Mouse (Mus musculus) ES-Bruce4 (cell line): ENCODE data around the gene Ank2. TPM values are rescaled to one million over a fixed set of nuclear protein-coding genes. Genes with fewer than 3 reads are reported as not detected.

Source experiments
- H3K27ac ChIP-seq: 2 replicates; pipeline ENCODE4 v1.5.1; 2012; ENCODE audit warnings: low read length, inconsistent platforms; ENCODE audit not compliant: insufficient read depth
- H3K27me3 ChIP-seq: 2 replicates; pipeline ENCODE4 v1.6.1; 2012; ENCODE audit warnings: mild to moderate bottlenecking, low read length, inconsistent platforms; ENCODE audit not compliant: control insufficient read depth, poor library complexity, insufficient read depth, severe bottlenecking
- H3K36me3 ChIP-seq: 2 replicates; pipeline ENCODE4 v1.6.1; 2012; ENCODE audit warnings: inconsistent platforms, mild to moderate bottlenecking, low read length, moderate library complexity; ENCODE audit not compliant: control insufficient read depth, poor library complexity, insufficient read depth, severe bottlenecking
- H3K4me1 ChIP-seq: one replicate; pipeline ENCODE4 v1.8.1; 2011; ENCODE audit warnings: low read length; ENCODE audit not compliant: control insufficient read depth, insufficient read depth
- H3K4me3 ChIP-seq: 2 replicates; pipeline ENCODE4 v1.5.1; 2011; ENCODE audit warnings: low read depth, mild to moderate bottlenecking, low read length
- H3K9ac ChIP-seq: 2 replicates; pipeline ENCODE4 v1.6.1; 2012; ENCODE audit warnings: low read depth, mild to moderate bottlenecking, inconsistent platforms; ENCODE audit not compliant: poor library complexity, severe bottlenecking
- H3K9me3 ChIP-seq: replicated peaks from 2 replicates; pipeline ENCODE4 v1.6.1; 2012; ENCODE audit warnings: mild to moderate bottlenecking, low read length, inconsistent platforms; ENCODE audit not compliant: control insufficient read depth, poor library complexity, insufficient read depth, severe bottlenecking
- CTCF ChIP-seq: IDR thresholded peaks from one replicate; pipeline ENCODE4 v1.8.1; 2011; ENCODE audit warnings: low read depth, low read length
- EP300 ChIP-seq: IDR thresholded peaks from 2 replicates; pipeline ENCODE4 v1.6.1; 2011; ENCODE audit warnings: low read depth, low read length; ENCODE audit not compliant: insufficient read depth
- POLR2A ChIP-seq: IDR thresholded peaks from one replicate; pipeline ENCODE4 v1.8.1; 2011; ENCODE audit warnings: low read length; ENCODE audit not compliant: insufficient read depth
- polyA plus RNA-seq: library from polyadenylated mRNA; stranded (reverse); fragments of >200 nt; gene quantifications from 2 replicates; pipeline ENCODE4 v1.2.4, GENCODE M21; 2011; ENCODE audit warnings: low read depth; ENCODE audit not compliant: missing spikeins, insufficient read depth, insufficient read length

The Ank2 gene
- polyA plus RNA-seq, 1 experiment: 29.9 TPM

- H3K27me3 ChIP-seq: no peaks in the 10 kb centered on the region
- H3K36me3 ChIP-seq: no peaks in the 10 kb centered on the region
- no peak for TF ChIP-seq EP300
- TF ChIP-seq CTCF: no peak
- TF ChIP-seq POLR2A: no peak
- H3K4me1 ChIP-seq: no peaks in the 10 kb centered on the region
- no peak overlapping the region for H3K4me3 ChIP-seq
- no peak overlapping the region for H3K9ac ChIP-seq
- no peaks in the 10 kb centered on the region for H3K9me3 ChIP-seq
- H3K27ac ChIP-seq: no peak overlapping the region
These were observed 25.0 kb downstream of the Ank2 start for GRCm38 (mm10) chr3:127474115-127474514.

GRCm38 (mm10) chr3:127469164-127469752 is 29.9 kb downstream of the Ank2 start:
- no peaks in the 10 kb centered on the region for H3K36me3 ChIP-seq
- H3K27me3 ChIP-seq: no peaks in the 10 kb centered on the region
- no peak overlapping the region for H3K9ac ChIP-seq
- H3K4me1 ChIP-seq: peaks cover 2% of the 10 kb centered on the region
- H3K9me3 ChIP-seq: no peaks in the 10 kb centered on the region
- TF ChIP-seq EP300 (no peak), CTCF (no peak), POLR2A (no peak)
- H3K27ac ChIP-seq: no peak overlapping the region
- H3K4me3 ChIP-seq: no peak overlapping the region

GRCm38 (mm10) chr3:127468569-127468968 is 30.6 kb downstream of the Ank2 start:
- no peaks in the 10 kb centered on the region for H3K27me3 ChIP-seq
- H3K4me3 ChIP-seq: no peak overlapping the region
- H3K36me3 ChIP-seq: no peaks in the 10 kb centered on the region
- TF ChIP-seq EP300 (no peak), POLR2A (no peak), CTCF (no peak)
- peaks cover 2% of the 10 kb centered on the region for H3K4me1 ChIP-seq
- H3K9ac ChIP-seq: no peak overlapping the region
- no peak overlapping the region for H3K27ac ChIP-seq
- no peaks in the 10 kb centered on the region for H3K9me3 ChIP-seq

- TF ChIP-seq EP300 (peak; percentile 97), CTCF (no peak), POLR2A (no peak)
- H3K9ac ChIP-seq: peak overlapping the region; percentile 7; the same call in 1 of the 2 replicates
- H3K36me3 ChIP-seq: no peaks in the 10 kb centered on the region
- H3K9me3 ChIP-seq: no peaks in the 10 kb centered on the region
- no peaks in the 10 kb centered on the region for H3K27me3 ChIP-seq
- peak overlapping the region; percentile 89 for H3K27ac ChIP-seq
- H3K4me3 ChIP-seq: no peak overlapping the region
- H3K4me1 ChIP-seq: peaks cover 5% of the 10 kb centered on the region
These were observed 35.2 kb downstream of the Ank2 start for GRCm38 (mm10) chr3:127463816-127464480.

GRCm38 (mm10) chr3:127463165-127463564 is 36.0 kb downstream of the Ank2 start:
- Histone ChIP-seq H3K27ac (peak overlapping the region; percentile 89), H3K4me3 (no peak overlapping the region), H3K4me1 (peaks cover 5% of the 10 kb centered on the region), H3K9ac (peak overlapping the region; percentile 7; the same call in 1 of the 2 replicates), H3K9me3 (no peaks in the 10 kb centered on the region), H3K36me3 (no peaks in the 10 kb centered on the region), H3K27me3 (no peaks in the 10 kb centered on the region)
- TF ChIP-seq POLR2A: no peak
- TF ChIP-seq CTCF: no peak

GRCm38 (mm10) chr3:127462413-127462812 is 36.7 kb downstream of the Ank2 start:
- H3K9me3 ChIP-seq: no peaks in the 10 kb centered on the region
- H3K4me1 ChIP-seq: peaks cover 5% of the 10 kb centered on the region
- TF ChIP-seq POLR2A (no peak), EP300 (no peak), CTCF (no peak)
- no peak overlapping the region for H3K27ac ChIP-seq
- H3K9ac ChIP-seq: no peak overlapping the region
- no peak overlapping the region for H3K4me3 ChIP-seq
- no peaks in the 10 kb centered on the region for H3K27me3 ChIP-seq
- H3K36me3 ChIP-seq: no peaks in the 10 kb centered on the region
